In genomic region chr2:175869024-175869423, GRCm38 (mm10) we compare ENCODE assay signal across 8 mouse cellular contexts. TPM values are rescaled to one million over a fixed set of nuclear protein-coding genes. Genes with fewer than 3 reads are reported as not detected.
DNase-seq lines count a peak whose midpoint lies in the region; ATAC-seq and TF ChIP-seq lines count a peak whose summit lies in the region.
"Not testable (repeated sequence)": the region's sequence is repeated elsewhere in the genome, so short reads cannot be mapped to it uniquely, and the experiment has no call there.

Gene Gm6710 (plus strand): TSS chr2:175869219.

- WGBS in embryonic facial prominence, embryonic 12.5 days, result no CpG with 5 or more reads among the region's 7 CpGs
- WGBS in heart, embryonic 16.5 days, result no CpG with 5 or more reads among the region's 7 CpGs
- no CpG with 5 or more reads among the region's 7 CpGs for WGBS in lung, embryonic 14.5 days
- WGBS in midbrain, postnatal 0 days, result no CpG with 5 or more reads among the region's 7 CpGs

- intact Hi-C loops in gastrocnemius, adult 2 months (cut with DNase I), result not testable (repeated sequence)

- not testable (repeated sequence) for H3K4me3 ChIP-seq in ES-E14 (ENCODE audit: insufficient read depth in 1 of 2, low read depth in 1 of 2, low read length in 2 of 2, poor library complexity in 1 of 2, severe bottlenecking in 1 of 2); embryonic facial prominence, embryonic 12.5 days; gastrocnemius, adult 2 months; heart, embryonic 16.5 days (ENCODE audit: low read length); lung, embryonic 14.5 days (ENCODE audit: low read depth, low read length); midbrain, postnatal 0 days (ENCODE audit: low read depth, low read length)

- not testable (repeated sequence) for H3K27me3 ChIP-seq in embryonic facial prominence, embryonic 12.5 days; heart, embryonic 16.5 days (ENCODE audit: control insufficient read depth, insufficient read depth, low read length); lung, embryonic 14.5 days (ENCODE audit: insufficient read depth, low read length); midbrain, postnatal 0 days (ENCODE audit: insufficient read depth, low read length)

- not testable (repeated sequence) for H3K9ac ChIP-seq in ES-E14 (ENCODE audit: insufficient read depth, low read depth, low read length, poor library complexity, severe bottlenecking); embryonic facial prominence, embryonic 12.5 days; heart, embryonic 16.5 days (ENCODE audit: low read length); lung, embryonic 14.5 days; midbrain, postnatal 0 days (replicated peaks; ENCODE audit: low read length, poor library complexity, severe bottlenecking)

- H3K36me3 ChIP-seq in ES-E14 (ENCODE audit: control insufficient read depth, insufficient read depth, low read length, poor library complexity, severe bottlenecking); embryonic facial prominence, embryonic 12.5 days; heart, embryonic 16.5 days (ENCODE audit: control insufficient read depth, insufficient read depth); lung, embryonic 14.5 days (ENCODE audit: insufficient read depth); midbrain, postnatal 0 days (ENCODE audit: insufficient read depth, low read length): not testable (repeated sequence)

- DNase-seq in ES-E14 (ENCODE audit: low read depth, low spot score); gastrocnemius, adult 2 months; layer of hippocampus, postnatal 36 days; lung, embryonic 14.5 days; midbrain, postnatal 0 days (ENCODE audit: low spot score): not testable (repeated sequence)

- ATAC-seq in embryonic facial prominence, embryonic 12.5 days (ENCODE audit: insufficient number of reproducible peaks, insufficient read depth, low FRiP score, low TSS enrichment); heart, embryonic 16.5 days (replicated peaks; ENCODE audit: extremely low read depth, insufficient read depth, low FRiP score); inflammation-experienced regulatory T-cells, adult 6 months; lung, embryonic 14.5 days (ENCODE audit: insufficient read depth); midbrain, postnatal 0 days (ENCODE audit: low FRiP score): not testable (repeated sequence)

- H3K4me1 ChIP-seq in ES-E14 (ENCODE audit: control insufficient read depth in 2 of 2, insufficient read depth in 2 of 2, low read length in 2 of 2, poor library complexity in 1 of 2); embryonic facial prominence, embryonic 12.5 days; heart, embryonic 16.5 days (ENCODE audit: control insufficient read depth, insufficient read depth, low read length); lung, embryonic 14.5 days (ENCODE audit: insufficient read depth); midbrain, postnatal 0 days (ENCODE audit: insufficient read depth, low read length): not testable (repeated sequence)

- not testable (repeated sequence) for H3K4me2 ChIP-seq in embryonic facial prominence, embryonic 12.5 days (replicated peaks); heart, embryonic 16.5 days (ENCODE audit: low read depth, low read length); lung, embryonic 14.5 days; midbrain, postnatal 0 days (ENCODE audit: low read depth, low read length, poor library complexity, severe bottlenecking)

- not testable (repeated sequence) for TF ChIP-seq CTCF in gastrocnemius, adult 2 months (IDR thresholded peaks at IDR 0.05); lung, embryonic 14.5 days (IDR thresholded peaks at IDR 0.05; ENCODE audit: low read depth); midbrain, postnatal 0 days (IDR thresholded peaks at IDR 0.05)

- H3K9me3 ChIP-seq in ES-E14 (ENCODE audit: control insufficient read depth, insufficient read depth, low read depth, low read length); embryonic facial prominence, embryonic 12.5 days; heart, embryonic 16.5 days (replicated peaks; ENCODE audit: control insufficient read depth, low read length); lung, embryonic 14.5 days (ENCODE audit: low read depth, low read length); midbrain, postnatal 0 days (ENCODE audit: low read length): not testable (repeated sequence)

- not testable (repeated sequence) for H3K27ac ChIP-seq in ES-E14 (ENCODE audit: insufficient read depth, low read depth, low read length, poor library complexity, severe bottlenecking); embryonic facial prominence, embryonic 12.5 days; gastrocnemius, adult 2 months; heart, embryonic 16.5 days (ENCODE audit: low read length); lung, embryonic 14.5 days (ENCODE audit: low read depth); midbrain, postnatal 0 days (ENCODE audit: low read depth, low read length)

- in situ Hi-C loops in ES-E14 (cut with MboI; ENCODE audit: low sequenced_read_pairs in 2 of 2, unreplicated experiment in 2 of 2), result not testable (repeated sequence)

RNA-seq across cellular contexts. Expression of gene Gm6710, which starts in this region (rescaled TPM):
- 7.0 and 11.1 TPM in 2 replicates for total RNA-seq in ES-E14 (2012; rRNA removed)
- polyA plus RNA-seq in embryonic facial prominence, embryonic 12.5 days (2016; fragmentation: Nextera tagmentation; extraction: Ambion mirVana), result 21.6 and 23.2 TPM in 2 replicates
- total RNA-seq in gastrocnemius, adult 2 months (2021), result 10 to 100 TPM; 11.3 to 11.4 TPM
- 13.1 and 18.6 TPM in 2 replicates for polyA plus RNA-seq in heart, embryonic 16.5 days (2015; fragmentation: Nextera tagmentation; extraction: Ambion mirVana)
- 10 to 100 TPM in 2 of 3 experiments, 1 to 10 TPM in 1; 5.8 to 17.3 (median 13.1) TPM for polyA plus RNA-seq in inflammation-experienced regulatory T-cells, adult 6 months (2017; shearing (Covaris generic))
- 10 to 100 TPM; 55.9 to 65.0 TPM for total RNA-seq in layer of hippocampus, postnatal 36 days (2021)
- polyA plus RNA-seq in lung, embryonic 14.5 days (2014; fragmentation: Nextera tagmentation; extraction: Ambion mirVana), result 23.4 and 26.0 TPM in 2 replicates
- 13.2 and 19.5 TPM in 2 replicates for total RNA-seq in midbrain, postnatal 0 days (2014; rRNA removed)
- 26.2 and 32.4 TPM in 2 replicates for polyA plus RNA-seq in midbrain, postnatal 0 days (2015; fragmentation: Nextera tagmentation; extraction: Ambion mirVana)
